In the genomic region with DNA sequence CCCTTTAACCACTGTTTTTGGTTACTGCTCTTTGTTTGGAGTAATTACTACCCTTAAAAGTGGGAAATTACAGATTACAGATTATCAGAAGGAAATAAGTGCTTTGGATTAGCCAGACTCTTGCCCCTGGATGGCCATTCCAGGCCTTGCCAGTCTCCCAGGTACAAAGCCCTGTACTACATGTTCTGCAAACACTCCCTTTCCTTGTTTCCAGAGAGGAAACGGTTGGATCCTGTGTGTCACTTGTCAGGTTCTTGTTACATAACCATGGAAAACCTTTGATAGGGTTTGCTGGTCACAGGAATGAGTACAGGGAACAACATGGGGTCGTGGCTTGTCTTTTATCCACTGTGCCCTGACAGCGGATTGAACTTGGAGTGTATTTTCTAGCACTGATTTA, we compare ENCODE assay signal across 27 mouse cellular contexts. TPM values are rescaled to one million over a fixed set of nuclear protein-coding genes. Genes with fewer than 3 reads are reported as not detected.
DNase-seq lines count a peak whose midpoint lies in the region; ATAC-seq and TF ChIP-seq lines count a peak whose summit lies in the region.
"Had no signal": no experiment of that assay in that cellular context is flagged by ENCODE, and none has a peak within 500 bp of the region (broad histone marks: within the 10 kb centered on the region; RNA-seq: fewer than 3 reads in every experiment).

No protein-coding gene starts in this region.

- no peak overlapping the region for H3K4me3 ChIP-seq in kidney, adult 2 months (ENCODE audit: insufficient read depth, low read depth, low read length)
- no peak overlapping the region for H3K4me3 ChIP-seq in kidney, embryonic 15.5 days (replicated peaks)
- H3K4me3 ChIP-seq in lung, embryonic 16.5 days (ENCODE audit: low read length) = no peak overlapping the region
- no peak overlapping the region for H3K4me3 ChIP-seq in heart, embryonic 12.5 days
- no peak overlapping the region for H3K4me3 ChIP-seq in heart, postnatal 0 days (ENCODE audit: low read depth, low read length)
- H3K4me3 ChIP-seq: embryonic facial prominence, embryonic 10.5 days; forebrain, embryonic 10.5 days; intestine, embryonic 15.5 days; left cerebral cortex, adult 2 months; limb, embryonic 15.5 days; midbrain, embryonic 12.5 days had no signal

- no peaks in the 10 kb centered on the region for H3K27me3 ChIP-seq in kidney, adult 2 months (replicated peaks; ENCODE audit: control insufficient read depth, insufficient read depth, low read length)
- H3K27me3 ChIP-seq in kidney, embryonic 15.5 days = no peaks in the 10 kb centered on the region
- no peaks in the 10 kb centered on the region for H3K27me3 ChIP-seq in lung, embryonic 16.5 days (ENCODE audit: control insufficient read depth, insufficient read depth, low read depth, low read length)
- H3K27me3 ChIP-seq in heart, embryonic 12.5 days (replicated peaks) = no peaks in the 10 kb centered on the region
- H3K27me3 ChIP-seq in heart, postnatal 0 days (ENCODE audit: control insufficient read depth, insufficient read depth, low read length) = no peaks in the 10 kb centered on the region
- H3K27me3 ChIP-seq: intestine, embryonic 15.5 days; limb, embryonic 15.5 days; midbrain, embryonic 12.5 days had no signal

- ATAC-seq in kidney, embryonic 15.5 days (replicated peaks; ENCODE audit: low FRiP score) = no peak
- ATAC-seq in lung, embryonic 16.5 days (ENCODE audit: low read depth) = no peak
- ATAC-seq in heart, embryonic 12.5 days (ENCODE audit: insufficient number of reproducible peaks, low FRiP score) = no peak
- no peak for ATAC-seq in heart, postnatal 0 days (ENCODE audit: insufficient read depth, low read depth)
- ATAC-seq: intestine, embryonic 15.5 days had no signal

- TF ChIP-seq CTCF in kidney, adult 2 months (conservative IDR thresholded peaks at IDR 0.05; ENCODE audit: insufficient read depth, insufficient read length, low read depth, low read length) = no peak
- no peak for TF ChIP-seq CTCF in heart, postnatal 0 days (IDR thresholded peaks at IDR 0.05; ENCODE audit: low read depth)

- 44% methylated on average over 3 of the region's 3 CpGs for WGBS in kidney, adult 2 months
- WGBS in kidney, embryonic 15.5 days = 43% methylated on average over 3 of the region's 3 CpGs
- 57% methylated on average over 3 of the region's 3 CpGs for WGBS in lung, embryonic 16.5 days
- 50% methylated on average over 3 of the region's 3 CpGs for WGBS in heart, embryonic 12.5 days
- 49% methylated on average over 3 of the region's 3 CpGs for WGBS in heart, postnatal 0 days

- H3K4me2 ChIP-seq in kidney, embryonic 15.5 days = no peak overlapping the region
- no peak overlapping the region for H3K4me2 ChIP-seq in lung, embryonic 16.5 days (ENCODE audit: low read depth, low read length)
- no peak overlapping the region for H3K4me2 ChIP-seq in heart, embryonic 12.5 days
- no peak overlapping the region for H3K4me2 ChIP-seq in heart, postnatal 0 days (ENCODE audit: low read depth, low read length)
- H3K4me2 ChIP-seq: intestine, embryonic 15.5 days; limb, embryonic 15.5 days; midbrain, embryonic 12.5 days had no signal

- no peak for TF ChIP-seq POLR2A in kidney, adult 2 months (IDR thresholded peaks at IDR 0.05; ENCODE audit: low read depth, low read length)

- no peaks in the 10 kb centered on the region for H3K9me3 ChIP-seq in kidney, embryonic 15.5 days (replicated peaks)
- no peaks in the 10 kb centered on the region for H3K9me3 ChIP-seq in lung, embryonic 16.5 days (ENCODE audit: control insufficient read depth, low read length)
- no peaks in the 10 kb centered on the region for H3K9me3 ChIP-seq in heart, embryonic 12.5 days (replicated peaks)
- H3K9me3 ChIP-seq in heart, postnatal 0 days (replicated peaks; ENCODE audit: control insufficient read depth, low read length) = no peaks in the 10 kb centered on the region
- H3K9me3 ChIP-seq: embryonic facial prominence, embryonic 10.5 days; forebrain, embryonic 10.5 days; intestine, embryonic 15.5 days; limb, embryonic 15.5 days; midbrain, embryonic 12.5 days had no signal

- H3K36me3 ChIP-seq in kidney, adult 2 months (ENCODE audit: control insufficient read depth, insufficient read depth, low read length) = no peaks in the 10 kb centered on the region
- no peaks in the 10 kb centered on the region for H3K36me3 ChIP-seq in kidney, embryonic 15.5 days
- no peaks in the 10 kb centered on the region for H3K36me3 ChIP-seq in lung, embryonic 16.5 days (ENCODE audit: control insufficient read depth, insufficient read depth, low read length)
- no peaks in the 10 kb centered on the region for H3K36me3 ChIP-seq in heart, embryonic 12.5 days
- no peaks in the 10 kb centered on the region for H3K36me3 ChIP-seq in heart, postnatal 0 days (replicated peaks; ENCODE audit: control insufficient read depth, insufficient read depth, low read length)
- H3K36me3 ChIP-seq: embryonic facial prominence, embryonic 10.5 days; forebrain, embryonic 10.5 days; intestine, embryonic 15.5 days; limb, embryonic 15.5 days; midbrain, embryonic 12.5 days had no signal

- no peak overlapping the region for H3K9ac ChIP-seq in kidney, embryonic 15.5 days
- no peak overlapping the region for H3K9ac ChIP-seq in lung, embryonic 16.5 days (ENCODE audit: low read length)
- H3K9ac ChIP-seq in heart, embryonic 12.5 days = no peak overlapping the region
- no peak overlapping the region for H3K9ac ChIP-seq in heart, postnatal 0 days (replicated peaks; ENCODE audit: low read depth, low read length)
- H3K9ac ChIP-seq: intestine, embryonic 15.5 days; limb, embryonic 15.5 days; midbrain, embryonic 12.5 days had no signal

- H3K27ac ChIP-seq in kidney, adult 2 months (ENCODE audit: insufficient read depth, low read depth, low read length) = peak overlapping the region; percentile 35; the same call in 1 of the 2 replicates
- no peak overlapping the region for H3K27ac ChIP-seq in kidney, embryonic 15.5 days
- peak overlapping the region; percentile 72 for H3K27ac ChIP-seq in lung, embryonic 16.5 days (ENCODE audit: low read length)
- H3K27ac ChIP-seq in heart, embryonic 12.5 days (ENCODE audit: poor library complexity, severe bottlenecking) = 0 out of 2 replicates have a peak overlapping the region, but pooled peaks have one; percentile 25
- H3K27ac ChIP-seq in heart, postnatal 0 days (ENCODE audit: low read depth) = peak overlapping the region; percentile 79
- H3K27ac ChIP-seq: embryonic facial prominence, embryonic 10.5 days; forebrain, embryonic 10.5 days; intestine, embryonic 15.5 days; left cerebral cortex, adult 2 months; midbrain, embryonic 12.5 days had no signal

- H3K4me1 ChIP-seq in kidney, adult 2 months (ENCODE audit: control insufficient read depth, insufficient read depth, low read length) = no peaks in the 10 kb centered on the region; the same call in 1 of the 2 replicates
- H3K4me1 ChIP-seq in kidney, embryonic 15.5 days = peaks cover 8% of the 10 kb centered on the region; the same call in 1 of the 2 replicates
- peaks cover 12% of the 10 kb centered on the region for H3K4me1 ChIP-seq in lung, embryonic 16.5 days (replicated peaks; ENCODE audit: control insufficient read depth, insufficient read depth, low read length)
- peaks cover 50% of the 10 kb centered on the region for H3K4me1 ChIP-seq in heart, embryonic 12.5 days (replicated peaks)
- H3K4me1 ChIP-seq in heart, postnatal 0 days (ENCODE audit: control insufficient read depth, insufficient read depth) = peaks cover 54% of the 10 kb centered on the region

- no peak for DNase-seq in kidney, adult 2 months
- no peak for DNase-seq in lung, postnatal 36 days
- no peak for DNase-seq in heart, postnatal 0 days (ENCODE audit: low spot score)
- no peak for DNase-seq in yolk sac, embryonic 10.5 days (ENCODE audit: low spot score)
- DNase-seq: adrenal gland, adult 2 months; left cerebral cortex, postnatal 4 days; thymus, adult 2 months had no signal

- TF ChIP-seq EP300 in heart, postnatal 0 days (IDR thresholded peaks at IDR 0.05; ENCODE audit: low read depth) = no peak

RNA-seq across cellular contexts. Expression of a gene that starts 39.3 kb away (rescaled TPM):
- 11.9 TPM in 2 replicates for polyA plus RNA-seq in kidney, adult 2 months (2012; rRNA removed)
- 17.3 and 18.2 TPM in 2 replicates for polyA plus RNA-seq in kidney, embryonic 15.5 days (2015; fragmentation: Nextera tagmentation; extraction: Ambion mirVana)
- 30.5 and 31.0 TPM in 2 replicates for polyA plus RNA-seq in lung, embryonic 16.5 days (2015; fragmentation: Nextera tagmentation; extraction: Ambion mirVana)
- 26.0 and 27.1 TPM in 2 replicates for polyA plus RNA-seq in heart, embryonic 12.5 days (2016; fragmentation: Nextera tagmentation; extraction: Ambion mirVana)
- 122 and 135 TPM in 2 replicates for total RNA-seq in heart, postnatal 0 days (2014; rRNA removed; ENCODE audit: low replicate concordance)
- 56.8 and 59.1 TPM in 2 replicates for polyA plus RNA-seq in heart, postnatal 0 days (2015; fragmentation: Nextera tagmentation; extraction: Ambion mirVana)

RNA-seq across cellular contexts. Expression of a gene that starts 59.4 kb away (rescaled TPM):
- 0.22 TPM in 1 of 2 replicates, not detected in the other for polyA plus RNA-seq in kidney, adult 2 months (2012; rRNA removed)
- not detected in 2 replicates for polyA plus RNA-seq in kidney, embryonic 15.5 days (2015; fragmentation: Nextera tagmentation; extraction: Ambion mirVana)
- polyA plus RNA-seq in lung, embryonic 16.5 days (2015; fragmentation: Nextera tagmentation; extraction: Ambion mirVana) = 25.3 and 50.5 TPM in 2 replicates
- not detected in 2 replicates for polyA plus RNA-seq in heart, embryonic 12.5 days (2016; fragmentation: Nextera tagmentation; extraction: Ambion mirVana)
- total RNA-seq in heart, postnatal 0 days (2014; rRNA removed; ENCODE audit: low replicate concordance) = 8.9 TPM in 1 of 2 replicates, not detected in the other
- polyA plus RNA-seq in heart, postnatal 0 days (2015; fragmentation: Nextera tagmentation; extraction: Ambion mirVana) = 1.3 and 98.2 TPM in 2 replicates
- total RNA-seq: adrenal gland, adult 2 months; adrenal gland, postnatal 4 days; hematopoietic stem cell, adult 5-6 weeks; layer of hippocampus, postnatal 10 days; left cerebral cortex, adult 2 months; MEL; monocyte, adult 5-6 weeks; neutrophil, adult 5-6 weeks had no signal
- polyA plus RNA-seq: adrenal gland, adult 2 months; C2C12; cortical plate, adult 2 months; embryonic facial prominence, embryonic 10.5 days; forebrain, embryonic 10.5 days; hindbrain, embryonic 16.5 days; intestine, embryonic 15.5 days; kidney, embryonic 14.5 days; liver, embryonic 16.5 days; midbrain, embryonic 12.5 days had no signal
